22 mouse cellular contexts compared by ENCODE assay signal in genomic region chr1:173451665-173452064, GRCm38 (mm10). TPM values are rescaled to one million over a fixed set of nuclear protein-coding genes. Genes with fewer than 3 reads are reported as not detected.
DNase-seq lines count a peak whose midpoint lies in the region; ATAC-seq and TF ChIP-seq lines count a peak whose summit lies in the region.
"Had no signal": no experiment of that assay in that cellular context is flagged by ENCODE, and none has a peak within 500 bp of the region (broad histone marks: within the 10 kb centered on the region; RNA-seq: fewer than 3 reads in every experiment).

No protein-coding gene starts in this region.

- DNase-seq in frontal cortex, postnatal 10 days (ENCODE audit: low spot score in 2 of 2), result no peak
- peak; percentile 1 for DNase-seq in lung, embryonic 14.5 days
- DNase-seq in lung, postnatal 25 days (ENCODE audit: low spot score), result no peak
- DNase-seq in natural killer cell, adult 2 months (ENCODE audit: low spot score in 2 of 2), result peak; percentile 31 to 59
- DNase-seq: adrenal gland, adult 8-10 months; cerebellum, adult 2 months; gastrocnemius, adult 2 months; kidney, adult 9 months; left cerebral cortex, postnatal 4 days; spleen, adult 18-20 months had no signal

- H3K9me3 ChIP-seq in lung, embryonic 14.5 days (ENCODE audit: low read depth, low read length), result no peaks in the 10 kb centered on the region
- no peaks in the 10 kb centered on the region for H3K9me3 ChIP-seq in liver, embryonic 16.5 days (replicated peaks; ENCODE audit: control insufficient read depth, low read length)
- no peaks in the 10 kb centered on the region for H3K9me3 ChIP-seq in kidney, embryonic 15.5 days (replicated peaks)
- H3K9me3 ChIP-seq: hindbrain, embryonic 12.5 days; lung, embryonic 15.5 days; midbrain, embryonic 12.5 days had no signal

- no peaks in the 10 kb centered on the region for H3K36me3 ChIP-seq in lung, embryonic 14.5 days (ENCODE audit: insufficient read depth)
- no peaks in the 10 kb centered on the region for H3K36me3 ChIP-seq in liver, embryonic 16.5 days (ENCODE audit: control insufficient read depth, insufficient read depth)
- no peaks in the 10 kb centered on the region for H3K36me3 ChIP-seq in kidney, embryonic 15.5 days
- H3K36me3 ChIP-seq: hindbrain, embryonic 12.5 days; lung, embryonic 15.5 days had no signal

- ATAC-seq in frontal cortex, adult (ENCODE audit: low TSS enrichment), result peak; percentile 68
- no peak for ATAC-seq in lung, embryonic 14.5 days (ENCODE audit: insufficient read depth)
- peak; percentile 39 for ATAC-seq in liver, embryonic 16.5 days (ENCODE audit: low read depth)
- no peak for ATAC-seq in megakaryocyte-erythroid progenitor cell, adult 5-6 weeks (replicated peaks; ENCODE audit: low FRiP score, low TSS enrichment, poor library complexity, severe bottlenecking)
- no peak for ATAC-seq in kidney, embryonic 15.5 days (replicated peaks; ENCODE audit: low FRiP score)
- ATAC-seq: forebrain, embryonic 16.5 days had no signal

- TF ChIP-seq CTCF in lung, embryonic 14.5 days (IDR thresholded peaks at IDR 0.05; ENCODE audit: low read depth), result no peak

- no peaks in the 10 kb centered on the region for H3K4me1 ChIP-seq in lung, embryonic 14.5 days (ENCODE audit: insufficient read depth)
- no peaks in the 10 kb centered on the region for H3K4me1 ChIP-seq in liver, embryonic 16.5 days (ENCODE audit: control insufficient read depth, low read depth, low read length)
- no peaks in the 10 kb centered on the region for H3K4me1 ChIP-seq in kidney, embryonic 15.5 days
- H3K4me1 ChIP-seq: hindbrain, embryonic 12.5 days; lung, embryonic 15.5 days; midbrain, embryonic 12.5 days had no signal

- no peak overlapping the region for H3K9ac ChIP-seq in lung, embryonic 14.5 days
- no peak overlapping the region for H3K9ac ChIP-seq in liver, embryonic 16.5 days (ENCODE audit: low read depth, low read length)
- H3K9ac ChIP-seq in kidney, embryonic 15.5 days, result no peak overlapping the region
- H3K9ac ChIP-seq: hindbrain, embryonic 12.5 days; lung, embryonic 15.5 days; midbrain, embryonic 12.5 days had no signal

- 89% methylated on average over 5 of the region's 5 CpGs for WGBS in lung, embryonic 14.5 days
- 63% methylated on average over 5 of the region's 5 CpGs for WGBS in liver, embryonic 16.5 days (ENCODE audit: insufficient replicate concordance)
- WGBS in kidney, embryonic 15.5 days, result 93% methylated on average over 5 of the region's 5 CpGs

- H3K4me3 ChIP-seq in lung, embryonic 14.5 days (ENCODE audit: low read depth, low read length), result no peak overlapping the region
- no peak overlapping the region for H3K4me3 ChIP-seq in liver, embryonic 16.5 days (ENCODE audit: low read depth, low read length)
- no peak overlapping the region for H3K4me3 ChIP-seq in kidney, embryonic 15.5 days (replicated peaks)
- H3K4me3 ChIP-seq: erythroblast, embryonic 14.5 days; gastrocnemius, adult 2 months; hindbrain, embryonic 12.5 days; lung, embryonic 15.5 days; midbrain, embryonic 12.5 days had no signal

- H3K27me3 ChIP-seq in lung, embryonic 14.5 days (ENCODE audit: insufficient read depth, low read length), result no peaks in the 10 kb centered on the region
- no peaks in the 10 kb centered on the region for H3K27me3 ChIP-seq in liver, embryonic 16.5 days (ENCODE audit: control insufficient read depth, insufficient read depth, low read depth, low read length)
- no peaks in the 10 kb centered on the region for H3K27me3 ChIP-seq in kidney, embryonic 15.5 days
- H3K27me3 ChIP-seq: hindbrain, embryonic 12.5 days; lung, embryonic 15.5 days; midbrain, embryonic 12.5 days had no signal

- no peak overlapping the region for H3K4me2 ChIP-seq in lung, embryonic 14.5 days
- no peak overlapping the region for H3K4me2 ChIP-seq in liver, embryonic 16.5 days (ENCODE audit: low read depth, low read length)
- H3K4me2 ChIP-seq in kidney, embryonic 15.5 days, result no peak overlapping the region
- H3K4me2 ChIP-seq: hindbrain, embryonic 12.5 days; lung, embryonic 15.5 days; midbrain, embryonic 12.5 days had no signal

- no peak overlapping the region for H3K27ac ChIP-seq in lung, embryonic 14.5 days (ENCODE audit: low read depth)
- no peak overlapping the region for H3K27ac ChIP-seq in liver, embryonic 16.5 days (ENCODE audit: low read length)
- no peak overlapping the region for H3K27ac ChIP-seq in kidney, embryonic 15.5 days
- H3K27ac ChIP-seq: gastrocnemius, adult 2 months; hindbrain, embryonic 12.5 days; lung, embryonic 15.5 days; midbrain, embryonic 12.5 days had no signal

RNA-seq across cellular contexts. Expression of gene Ifi206, which starts 39.2 kb away (rescaled TPM):
- 0.17 and 0.18 TPM in 2 replicates for polyA plus RNA-seq in lung, embryonic 14.5 days (2014; fragmentation: Nextera tagmentation; extraction: Ambion mirVana)
- polyA plus RNA-seq in liver, embryonic 16.5 days (2015; fragmentation: Nextera tagmentation; extraction: Ambion mirVana), result 0.07 and 0.26 TPM in 2 replicates
- 1.2 and 2.3 TPM in 2 replicates for total RNA-seq in megakaryocyte-erythroid progenitor cell, adult 5-6 weeks (2014; fragmentation: Nextera tagmentation)
- not detected in 2 replicates for total RNA-seq in megakaryocyte-erythroid progenitor cell, adult 5-6 weeks (2017)
- polyA plus RNA-seq in kidney, embryonic 15.5 days (2015; fragmentation: Nextera tagmentation; extraction: Ambion mirVana), result 0.19 and 0.21 TPM in 2 replicates
- total RNA-seq: gastrocnemius, adult 2 months; left cerebral cortex, adult 18-20 months; left cerebral cortex, postnatal 4 days; MEL had no signal
- polyA plus RNA-seq: embryonic facial prominence, embryonic 11.5 days; erythroblast, embryonic 14.5 days; forebrain, embryonic 16.5 days; hindbrain, embryonic 12.5 days; midbrain, embryonic 12.5 days had no signal

Comparison
In these comparisons a context has a peak if more than half of its experiments do, and no peak if none do; other contexts are left out.
1. DNase-seq: peak in lung, embryonic 14.5 days (single experiment) and natural killer cell, adult 2 months (2 of 2); none in frontal cortex, postnatal 10 days (0 of 2) and lung, postnatal 25 days (single experiment).
2. ATAC-seq: peak in frontal cortex, adult (single experiment) and liver, embryonic 16.5 days (single experiment); none in lung, embryonic 14.5 days (single experiment), megakaryocyte-erythroid progenitor cell, adult 5-6 weeks (single experiment) and kidney, embryonic 15.5 days (single experiment).